8 mouse cellular contexts compared by ENCODE assay signal in the genomic region with DNA sequence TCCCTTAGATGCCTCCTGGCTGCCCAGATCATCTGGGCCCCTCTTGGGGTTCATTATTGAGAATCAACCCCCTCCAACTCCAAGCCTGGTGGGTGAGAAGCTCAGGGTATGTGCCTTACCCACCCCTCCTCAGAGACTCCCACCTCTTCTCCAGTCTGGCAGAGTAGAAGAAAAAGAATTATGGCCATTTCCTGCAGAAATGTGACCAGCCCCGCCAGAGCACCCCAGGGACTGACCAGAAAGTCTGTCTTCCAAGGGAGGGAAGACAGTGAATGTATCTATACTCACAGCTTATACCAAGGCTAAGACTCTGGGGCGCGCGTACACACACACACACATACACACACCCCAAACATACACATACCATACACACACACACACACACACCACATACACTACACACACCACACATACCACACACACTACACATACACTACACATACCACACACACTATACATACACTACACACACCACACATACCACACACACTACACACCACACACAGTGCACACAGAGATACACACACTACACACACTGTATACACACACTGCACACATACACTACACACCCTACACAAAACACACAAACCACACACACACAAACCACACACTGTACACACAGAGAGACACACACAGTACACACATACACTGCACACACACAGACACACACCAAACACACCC. TPM values are rescaled to one million over a fixed set of nuclear protein-coding genes. Genes with fewer than 3 reads are reported as not detected.
DNase-seq lines count a peak whose midpoint lies in the region; ATAC-seq and TF ChIP-seq lines count a peak whose summit lies in the region.

No protein-coding gene starts in this region.

- H3K4me3 ChIP-seq in cortical plate, adult 2 months (ENCODE audit: insufficient read depth, low read length) = no peak overlapping the region
- no peak overlapping the region for H3K4me3 ChIP-seq in hindbrain, embryonic 13.5 days
- H3K4me3 ChIP-seq in liver, embryonic 13.5 days (replicated peaks) = 0 out of 2 replicates have a peak overlapping the region, but pooled peaks have one; percentile 2

- no peaks in the 10 kb centered on the region for H3K4me1 ChIP-seq in cortical plate, adult 2 months (ENCODE audit: control insufficient read depth, insufficient read depth, low read length)
- peaks cover 42% of the 10 kb centered on the region for H3K4me1 ChIP-seq in hindbrain, embryonic 13.5 days (replicated peaks)
- peaks cover 64% of the 10 kb centered on the region for H3K4me1 ChIP-seq in liver, embryonic 13.5 days (replicated peaks)

- 87% methylated on average over 4 of the region's 4 CpGs for WGBS in hindbrain, embryonic 13.5 days
- WGBS in liver, embryonic 13.5 days (ENCODE audit: insufficient replicate concordance) = 89% methylated on average over 4 of the region's 4 CpGs

- H3K9me3 ChIP-seq in hindbrain, embryonic 13.5 days = no peaks in the 10 kb centered on the region
- H3K9me3 ChIP-seq in liver, embryonic 13.5 days (replicated peaks) = no peaks in the 10 kb centered on the region

- peaks cover 8% of the 10 kb centered on the region; the same call in 1 of the 2 replicates for H3K27me3 ChIP-seq in hindbrain, embryonic 13.5 days
- H3K27me3 ChIP-seq in liver, embryonic 13.5 days = peaks cover 14% of the 10 kb centered on the region; the same call in 1 of the 2 replicates

- DNase-seq in kidney, adult 9 months = peak; percentile 27
- DNase-seq in kidney, adult 11 months = no peak
- no peak for DNase-seq in liver, embryonic 13.5 days
- no peak for DNase-seq in thymus, postnatal 4 days
- no peak for DNase-seq in cerebellum, adult 18-20 months
- no peak for DNase-seq in natural killer cell, adult 2 months (ENCODE audit: low spot score in 2 of 2)

- peak overlapping the region; percentile 37; the same call in 1 of the 2 replicates for H3K4me2 ChIP-seq in hindbrain, embryonic 13.5 days
- peak overlapping the region; percentile 12; the same call in 1 of the 2 replicates for H3K4me2 ChIP-seq in liver, embryonic 13.5 days

- no peak for TF ChIP-seq CTCF in cortical plate, adult 2 months (IDR thresholded peaks at IDR 0.05; ENCODE audit: extremely low read depth, insufficient read depth, low read length)

- H3K27ac ChIP-seq in cortical plate, adult 2 months (ENCODE audit: insufficient read depth, low read length) = 0 out of 2 replicates have a peak overlapping the region, but pooled peaks have one; percentile 32
- peak overlapping the region; percentile 58; the same call in 1 of the 2 replicates for H3K27ac ChIP-seq in hindbrain, embryonic 13.5 days
- peak overlapping the region; percentile 4; the same call in 1 of the 2 replicates for H3K27ac ChIP-seq in liver, embryonic 13.5 days

- H3K36me3 ChIP-seq in hindbrain, embryonic 13.5 days = peaks cover 6% of the 10 kb centered on the region
- H3K36me3 ChIP-seq in liver, embryonic 13.5 days = peaks cover 9% of the 10 kb centered on the region

- H3K9ac ChIP-seq in hindbrain, embryonic 13.5 days = peak overlapping the region; percentile 60; the same call in 1 of the 2 replicates
- H3K9ac ChIP-seq in liver, embryonic 13.5 days = no peak overlapping the region

- TF ChIP-seq POLR2A in cortical plate, adult 2 months (IDR thresholded peaks at IDR 0.05; ENCODE audit: extremely low read depth, insufficient read depth, low read length) = no peak

- ATAC-seq in hindbrain, embryonic 13.5 days (ENCODE audit: low FRiP score) = no peak
- ATAC-seq in liver, embryonic 13.5 days (ENCODE audit: low read depth) = no peak

RNA-seq across cellular contexts. Expression of a gene that starts 3.4 kb away (rescaled TPM):
- 1.4 and 1.5 TPM in 2 replicates for polyA plus RNA-seq in cortical plate, adult 2 months (2012; rRNA removed)
- polyA plus RNA-seq in hindbrain, embryonic 13.5 days (2015; fragmentation: Nextera tagmentation; extraction: Ambion mirVana) = 11.0 and 14.3 TPM in 2 replicates
- 4.7 and 4.8 TPM in 2 replicates for polyA plus RNA-seq in liver, embryonic 13.5 days (2015; fragmentation: Nextera tagmentation; extraction: Ambion mirVana)

RNA-seq across cellular contexts. Expression of a gene that starts 13.5 kb away (rescaled TPM):
- polyA plus RNA-seq in cortical plate, adult 2 months (2012; rRNA removed) = 31.7 and 31.9 TPM in 2 replicates
- 65.1 and 65.8 TPM in 2 replicates for polyA plus RNA-seq in hindbrain, embryonic 13.5 days (2015; fragmentation: Nextera tagmentation; extraction: Ambion mirVana)
- 63.3 and 75.0 TPM in 2 replicates for polyA plus RNA-seq in liver, embryonic 13.5 days (2015; fragmentation: Nextera tagmentation; extraction: Ambion mirVana)

RNA-seq across cellular contexts. Expression of a gene that starts 29.4 kb away (rescaled TPM):
- 108 and 109 TPM in 2 replicates for polyA plus RNA-seq in cortical plate, adult 2 months (2012; rRNA removed)
- 98.2 and 104 TPM in 2 replicates for polyA plus RNA-seq in hindbrain, embryonic 13.5 days (2015; fragmentation: Nextera tagmentation; extraction: Ambion mirVana)
- 81.2 and 84.0 TPM in 2 replicates for polyA plus RNA-seq in liver, embryonic 13.5 days (2015; fragmentation: Nextera tagmentation; extraction: Ambion mirVana)

RNA-seq across cellular contexts. Expression of a gene that starts 42.6 kb away (rescaled TPM):
- polyA plus RNA-seq in cortical plate, adult 2 months (2012; rRNA removed) = 2.8 and 3.6 TPM in 2 replicates
- 3.4 and 4.4 TPM in 2 replicates for polyA plus RNA-seq in hindbrain, embryonic 13.5 days (2015; fragmentation: Nextera tagmentation; extraction: Ambion mirVana)
- polyA plus RNA-seq in liver, embryonic 13.5 days (2015; fragmentation: Nextera tagmentation; extraction: Ambion mirVana) = 9.6 and 9.7 TPM in 2 replicates

RNA-seq across cellular contexts. Expression of a gene that starts 56.0 kb away (rescaled TPM):
- 1.7 and 2.3 TPM in 2 replicates for polyA plus RNA-seq in cortical plate, adult 2 months (2012; rRNA removed)
- 0.21 TPM in 1 of 2 replicates, not detected in the other for polyA plus RNA-seq in hindbrain, embryonic 13.5 days (2015; fragmentation: Nextera tagmentation; extraction: Ambion mirVana)
- polyA plus RNA-seq in liver, embryonic 13.5 days (2015; fragmentation: Nextera tagmentation; extraction: Ambion mirVana) = 244 and 254 TPM in 2 replicates

Comparison
In these comparisons a context has a peak if more than half of its experiments do, and no peak if none do; other contexts are left out.
1. H3K27ac ChIP-seq: peak in every context shown above with its lines; median percentile 58 in hindbrain, embryonic 13.5 days; 32 in cortical plate, adult 2 months; 4 in liver, embryonic 13.5 days.